Mouse (Mus musculus): Measurements from ENCODE around the gene Zfp989. TPM values are rescaled to one million over a fixed set of nuclear protein-coding genes. Genes with fewer than 3 reads are reported as not detected.

Zfp989 gene
- 0.01 TPM in 1 of 2 replicates, not detected in the other for polyA plus RNA-seq (2012; rRNA removed)

DNA sequence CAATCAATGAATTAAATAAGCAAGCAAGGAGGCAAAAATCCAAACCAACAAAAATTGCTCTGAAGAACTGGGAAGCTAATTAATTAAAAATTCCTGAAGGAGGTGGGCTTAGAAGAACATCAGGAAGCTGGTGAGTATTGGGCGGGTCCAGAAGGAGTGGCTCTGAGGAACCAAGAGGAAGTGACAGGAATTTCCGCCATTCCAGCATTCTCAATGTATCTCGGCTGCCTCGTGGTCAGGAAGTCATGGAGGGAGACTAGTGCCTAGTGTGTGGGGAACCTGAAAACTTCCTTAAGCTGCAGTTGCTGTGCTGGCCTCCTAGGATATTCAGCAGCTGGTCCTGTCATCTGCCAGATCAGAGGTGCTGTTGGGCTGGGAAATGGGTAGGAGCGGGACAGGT, at the start of gene Zfp989:
Gene Zfp989 (plus strand): TSS at position 220 of the 400 bp plus-strand sequence.

DNA sequence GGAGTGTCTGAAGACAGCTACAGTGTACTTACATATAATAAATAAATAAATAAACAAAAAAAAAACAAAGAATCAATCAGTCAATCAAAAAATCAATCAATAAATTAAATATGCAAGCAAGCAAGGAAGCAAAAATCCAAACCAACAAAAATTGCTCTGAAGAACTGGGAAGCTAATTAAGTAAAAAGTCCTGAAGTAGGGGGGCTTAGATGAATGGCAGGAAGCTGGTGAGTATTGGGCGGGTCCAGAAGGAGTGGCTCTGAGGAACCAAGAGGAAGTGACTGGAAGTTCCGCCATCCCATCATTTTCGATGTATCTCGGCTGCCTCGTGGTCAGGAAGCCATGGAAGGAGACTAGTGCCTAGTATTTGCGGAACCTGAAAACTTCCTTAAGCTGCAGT, 49.8 kb downstream of the Zfp989 start, which contains the start of gene Rex2:
Gene Rex2 (plus strand): TSS at position 301 of the 400 bp plus-strand sequence.

Other genes with a start within 250 kb of the Zfp989 start
- not detected in 2 replicates for gene Gm21411, start 62.4 kb upstream of the Zfp989 start, polyA plus RNA-seq (2012; rRNA removed)
- gene Rex2, start 49.9 kb downstream of the Zfp989 start, polyA plus RNA-seq (2012; rRNA removed), result 0.06 TPM in 1 of 2 replicates, not detected in the other
- gene Zfp991, start 160.1 kb downstream of the Zfp989 start, polyA plus RNA-seq (2012; rRNA removed), result 1.3 and 1.4 TPM in 2 replicates

Data from liver, embryonic 18 days (tissue).